Mouse (Mus musculus) limb, embryonic 14.5 days (tissue): ENCODE measurements at regions not wholly inside any gene's neighbourhood (a gene's known extent, or its start where the extent isn't known, plus 50 kb on each side); places are given as distances from the start of the nearest gene placed in this dataset.

Source experiments
- ATAC-seq: fragments of 200-750 bp; cut with Nextera tagmentation; 2 replicates; pipeline ENCODE4 v1.8.0; 2017; ENCODE audit warnings: low read depth, moderate number of reproducible peaks, moderate TSS enrichment; ENCODE audit not compliant: low FRiP score
- DNase-seq: peaks from one replicate; pipeline ENCODE4 v3.0.0-alpha.2; 2015; ENCODE audit warnings: low spot score
- H3K27ac ChIP-seq: fragments of 300-500 bp; sonication (generic); replicated peaks from 2 replicates; pipeline ENCODE4 v1.5.1; 2014; ENCODE audit warnings: low read depth, mild to moderate bottlenecking, low read length, moderate library complexity, mixed read lengths
- H3K27me3 ChIP-seq: fragments of 300-500 bp; sonication (generic); 2 replicates; pipeline ENCODE4 v1.6.1; 2014; ENCODE audit warnings: low read length, mixed read lengths; ENCODE audit not compliant: control insufficient read depth, insufficient read depth
- H3K36me3 ChIP-seq: fragments of 300-500 bp; sonication (generic); 2 replicates; pipeline ENCODE4 v1.6.1; 2014; ENCODE audit warnings: mild to moderate bottlenecking, low read length, moderate library complexity, mixed read lengths; ENCODE audit not compliant: control insufficient read depth, insufficient read depth
- H3K4me1 ChIP-seq: fragments of 300-500 bp; sonication (generic); 2 replicates; pipeline ENCODE4 v1.6.1; 2014; ENCODE audit warnings: antibody characterized with exemption, low read length, mixed read lengths; ENCODE audit not compliant: control insufficient read depth, insufficient read depth
- H3K4me2 ChIP-seq: fragments of 300-500 bp; sonication (generic); replicated peaks from 2 replicates; pipeline ENCODE4 v1.6.1; 2014; ENCODE audit warnings: low read depth, mild to moderate bottlenecking, low read length, moderate library complexity; ENCODE audit not compliant: severe bottlenecking
- H3K4me3 ChIP-seq: fragments of 300-500 bp; sonication (generic); replicated peaks from 2 replicates; pipeline ENCODE4 v1.5.1; 2014; ENCODE audit warnings: low read length
- H3K9ac ChIP-seq: fragments of 300-500 bp; sonication (generic); 2 replicates; pipeline ENCODE4 v1.6.1; 2014; ENCODE audit warnings: mild to moderate bottlenecking, low read depth, low read length, moderate library complexity; ENCODE audit not compliant: severe bottlenecking
- H3K9me3 ChIP-seq: fragments of 300-500 bp; sonication (generic); 2 replicates; pipeline ENCODE4 v1.6.1; 2016; ENCODE audit warnings: low read length; ENCODE audit not compliant: control insufficient read depth
- POLR2A ChIP-seq: fragments of 200-500 bp; IDR thresholded peaks from 2 replicates; pipeline ENCODE4 v1.8.0; 2012; ENCODE audit warnings: inconsistent platforms, mild to moderate bottlenecking, moderate library complexity, borderline replicate concordance; ENCODE audit not compliant: insufficient read depth, insufficient read length; ENCODE audit errors: extremely low read depth
- WGBS: fragments of 180-500 bp; shearing (Covaris S2); extraction: QIAGEN DNeasy Blood & Tissue Kit; methylation state at CpG from one replicate; pipeline ENCODE4 v1.1.7; 2014; 5-methylcytosine and 5-hydroxymethylcytosine counted together

DNA sequence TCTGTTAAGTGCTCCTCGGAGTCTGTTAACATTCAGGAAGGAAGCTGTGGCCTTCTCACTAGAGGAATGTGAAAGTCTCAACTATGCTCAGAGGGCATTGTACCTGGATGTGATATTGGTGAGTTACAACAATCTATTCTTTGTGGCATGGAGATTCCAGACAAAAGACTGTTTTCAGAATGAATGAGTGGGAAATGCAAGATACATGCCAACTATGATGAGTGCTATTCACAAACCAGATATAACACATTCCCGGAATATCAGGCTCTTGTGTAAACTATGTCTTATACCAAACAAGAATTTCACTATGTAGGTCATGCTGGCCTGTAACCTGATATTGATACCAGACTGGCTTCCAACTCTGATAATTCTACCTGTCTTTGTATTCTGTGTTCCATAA lies 279.4 kb upstream of the Cypt12 start:
- ATAC-seq (no peak), DNase-seq (no peak)
- Histone ChIP-seq H3K4me2 (no peak overlapping the region), H3K27me3 (no peaks in the 10 kb centered on the region), H3K9me3 (no peaks in the 10 kb centered on the region), H3K36me3 (no peaks in the 10 kb centered on the region), H3K4me1 (no peaks in the 10 kb centered on the region), H3K27ac (no peak overlapping the region), H3K9ac (no peak overlapping the region), H3K4me3 (no peak overlapping the region)
- 90% methylated on average over 2 of the region's 2 CpGs for WGBS
- no peak for TF ChIP-seq POLR2A
